Mouse (Mus musculus): Measurements from ENCODE around the gene AL607142.1. TPM values are rescaled to one million over a fixed set of nuclear protein-coding genes. Genes with fewer than 3 reads are reported as not detected.

Gene AL607142.1
- total RNA-seq, 4 experiments from 2014 or later = not detected

DNA sequence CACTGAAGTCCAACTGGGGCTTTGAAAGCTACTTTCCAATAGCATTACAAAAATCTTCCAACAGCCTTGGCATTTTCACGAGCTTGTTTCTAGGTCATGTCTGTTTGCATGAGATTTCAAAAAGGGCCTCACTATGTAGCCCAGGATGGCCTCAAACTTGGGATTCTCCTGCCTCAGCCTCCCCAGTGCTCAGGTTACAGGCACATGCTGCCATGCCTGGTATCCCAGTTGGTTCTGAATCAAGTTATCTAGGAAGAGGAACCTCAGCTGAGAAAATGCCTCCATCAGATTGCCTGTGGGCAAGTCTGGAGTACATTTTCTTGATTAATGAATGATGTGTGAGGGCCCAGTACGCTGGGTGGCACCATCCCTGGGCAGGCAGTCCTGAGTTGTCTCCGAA, 6.6 kb upstream of the AL607142.1 start:
- DNase-seq = no peak

DNA sequence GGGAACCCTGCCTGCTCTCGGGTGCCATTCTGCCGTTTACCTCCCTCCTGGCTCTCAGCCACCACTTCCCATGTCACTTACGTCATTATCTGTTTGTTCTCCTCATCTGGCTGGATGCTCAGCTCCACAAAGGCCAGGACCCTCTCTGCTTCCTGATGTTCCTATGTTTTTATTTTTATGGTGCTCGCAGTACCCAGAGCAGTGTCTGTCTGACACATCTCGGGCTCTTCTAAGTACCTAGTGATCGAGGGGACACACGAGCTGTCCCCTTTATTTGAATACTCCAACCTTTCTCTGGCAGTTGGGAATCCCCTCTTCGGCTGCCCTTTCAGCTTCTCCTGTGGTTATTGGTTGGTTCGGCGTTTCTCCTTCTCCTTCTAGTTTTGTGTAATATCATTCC, 6.0 kb upstream of the AL607142.1 start:
- DNase-seq = no peak

DNA sequence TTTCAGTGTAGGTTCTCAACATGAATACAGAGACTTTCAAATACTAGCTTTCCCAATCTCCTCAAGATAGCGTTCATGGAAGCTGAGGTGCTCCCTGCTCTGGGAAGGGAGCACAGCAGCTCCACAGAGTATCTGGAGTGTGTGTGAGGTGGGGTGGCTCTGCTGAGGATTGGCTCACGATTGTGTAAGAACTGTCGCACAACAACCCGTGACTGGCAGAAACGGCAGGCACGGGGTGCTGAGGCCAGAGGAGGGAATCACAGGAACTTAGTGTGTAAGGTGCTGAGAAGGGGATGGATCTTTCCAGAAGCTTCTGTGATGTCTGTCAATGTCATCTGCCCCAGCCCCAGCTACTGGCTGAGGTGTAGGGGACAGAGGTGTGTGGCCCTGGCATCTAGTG, 3.1 kb upstream of the AL607142.1 start:
- no peak for DNase-seq

DNA sequence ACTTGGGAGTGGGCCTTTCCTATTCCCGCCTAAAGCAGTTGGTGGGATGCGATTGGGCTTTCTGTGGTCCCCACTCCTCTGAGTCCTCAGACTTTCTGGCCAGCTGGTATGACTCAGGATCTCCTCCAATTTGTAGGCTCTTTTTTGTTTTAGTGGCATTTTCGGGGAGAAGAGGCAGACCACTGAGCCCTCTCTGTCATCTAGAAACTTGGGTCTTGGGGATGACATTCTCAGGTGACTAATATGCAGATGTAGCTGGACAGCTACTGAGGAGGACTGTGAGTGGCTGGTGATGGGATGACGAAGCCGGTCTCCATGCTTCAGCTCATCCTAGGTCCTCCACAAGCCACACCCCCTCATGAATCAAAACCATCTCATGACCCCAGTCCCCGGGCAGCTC, 2.6 kb upstream of the AL607142.1 start:
- no peak for DNase-seq

DNA sequence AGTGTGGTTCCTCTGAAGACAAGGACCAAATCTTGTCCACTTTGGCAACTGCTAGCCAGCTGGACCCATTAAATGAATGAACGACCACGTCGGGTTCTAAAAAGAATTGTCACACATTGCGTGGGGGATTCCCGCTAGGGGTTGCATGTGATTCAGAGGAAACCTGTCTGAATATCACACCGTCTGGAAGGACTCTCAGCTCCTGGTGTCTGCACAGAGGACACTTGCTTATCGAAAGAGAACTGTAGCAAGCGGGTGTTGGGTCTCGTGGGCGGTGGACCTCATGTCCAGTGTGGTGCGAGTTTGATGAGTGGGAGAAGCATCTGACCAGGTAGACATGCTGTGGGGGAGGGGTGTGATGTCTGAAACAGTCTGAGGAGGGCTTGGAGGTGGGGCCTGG, 2.0 kb upstream of the AL607142.1 start:
- DNase-seq = no peak

DNA sequence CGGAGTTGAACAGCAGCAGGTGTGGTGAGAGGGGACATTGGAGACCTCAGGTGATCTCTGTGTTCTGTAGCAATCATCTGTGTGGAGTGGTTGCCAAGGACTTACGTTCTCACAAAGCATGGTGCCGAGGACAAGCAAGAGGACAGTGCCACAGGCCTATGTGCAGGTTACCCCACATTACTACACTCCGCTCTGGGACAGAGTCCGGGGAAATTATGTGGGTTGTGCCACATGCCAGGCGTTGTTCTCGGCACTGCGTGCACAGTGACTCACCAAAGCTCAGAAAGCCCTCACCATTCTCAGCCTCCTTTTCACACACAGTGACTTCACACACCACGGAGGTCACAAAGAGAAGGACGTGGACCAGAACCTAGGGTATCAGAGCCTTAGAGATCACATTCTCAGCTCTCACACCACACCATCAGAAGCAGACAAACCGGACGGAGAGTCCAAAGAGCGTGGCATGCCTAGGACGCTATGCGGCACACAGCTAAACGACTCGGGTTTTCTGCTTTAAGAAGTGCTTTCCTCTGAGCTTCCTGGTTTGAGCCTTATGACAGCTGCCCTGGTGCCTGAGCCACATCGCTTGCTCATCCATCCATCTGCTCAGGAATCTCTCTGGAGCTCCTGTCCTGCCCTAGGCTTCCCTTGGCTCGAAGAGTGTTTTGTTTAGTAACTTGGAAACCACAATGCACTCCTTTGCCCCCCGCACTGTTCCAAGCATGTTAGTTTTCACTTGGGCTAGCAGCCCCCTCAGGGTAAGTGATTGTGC, 1.3 kb upstream of the AL607142.1 start:
- DNase-seq = no peak

DNA sequence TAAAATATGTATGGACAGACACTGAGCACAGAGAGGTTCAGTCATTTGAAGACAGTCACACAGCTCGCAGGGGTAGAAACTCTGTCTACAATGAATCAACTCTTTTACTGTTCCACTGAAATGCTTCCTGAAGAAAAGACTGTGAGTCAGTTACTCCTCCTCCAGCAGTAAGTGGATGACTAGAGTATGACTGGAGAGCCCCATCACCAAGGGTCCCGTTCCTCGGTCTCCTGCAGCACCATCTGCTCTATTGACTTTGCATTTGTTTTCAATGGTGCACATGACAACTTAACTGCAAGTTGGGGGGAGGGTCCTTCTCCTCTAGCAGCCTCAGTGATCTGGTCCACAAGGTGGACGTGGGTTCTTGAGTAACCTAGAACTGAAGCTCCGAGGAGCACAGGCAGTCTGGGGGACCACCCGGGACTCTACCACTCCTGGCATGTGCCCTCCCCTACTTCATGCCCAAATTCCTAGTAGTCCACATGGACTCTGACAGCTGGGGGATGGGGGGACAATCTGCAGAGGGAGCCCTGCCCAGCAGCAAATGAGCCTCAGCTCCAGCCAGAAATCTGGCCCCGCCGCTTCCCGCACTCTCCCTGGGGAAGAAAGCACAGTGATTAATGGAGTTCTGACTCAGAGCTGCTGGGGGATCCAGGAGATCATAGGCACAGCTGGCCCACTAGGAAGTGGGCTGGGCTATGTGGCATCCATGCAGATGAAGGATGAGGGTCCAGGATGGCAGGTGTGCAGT, 2.2 kb downstream of the AL607142.1 start:
- no peak for DNase-seq

DNA sequence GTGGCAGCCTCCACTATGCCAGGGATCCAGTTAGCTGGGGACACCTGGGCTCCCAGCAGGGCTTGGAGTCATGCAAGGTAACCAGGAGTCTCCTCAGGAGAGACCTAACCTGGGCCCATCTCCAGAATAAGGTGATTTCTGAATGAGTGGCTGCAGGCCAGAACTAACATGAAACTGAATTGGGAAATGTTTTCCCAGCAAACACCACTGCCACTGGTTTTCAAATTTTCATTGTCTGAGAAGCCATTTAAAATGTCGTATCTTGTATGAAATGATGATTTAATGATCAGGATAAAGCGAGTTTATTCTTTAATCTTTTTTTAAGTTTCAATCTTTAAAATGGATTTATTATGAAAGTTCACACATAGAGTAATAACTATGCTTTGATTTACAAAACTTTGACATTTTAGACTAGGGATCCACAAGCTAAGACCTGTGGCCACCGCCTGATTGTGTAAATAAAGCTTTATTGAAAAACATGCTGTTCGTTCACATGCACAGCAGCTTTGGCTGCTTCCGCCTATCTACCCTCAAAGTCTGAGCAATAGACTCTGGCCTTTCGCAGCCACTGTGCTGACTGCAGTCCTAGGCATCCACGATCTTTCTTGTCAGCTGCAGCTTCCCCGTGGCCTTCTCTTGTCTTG, 2.9 kb downstream of the AL607142.1 start:
- no peak for DNase-seq

DNA sequence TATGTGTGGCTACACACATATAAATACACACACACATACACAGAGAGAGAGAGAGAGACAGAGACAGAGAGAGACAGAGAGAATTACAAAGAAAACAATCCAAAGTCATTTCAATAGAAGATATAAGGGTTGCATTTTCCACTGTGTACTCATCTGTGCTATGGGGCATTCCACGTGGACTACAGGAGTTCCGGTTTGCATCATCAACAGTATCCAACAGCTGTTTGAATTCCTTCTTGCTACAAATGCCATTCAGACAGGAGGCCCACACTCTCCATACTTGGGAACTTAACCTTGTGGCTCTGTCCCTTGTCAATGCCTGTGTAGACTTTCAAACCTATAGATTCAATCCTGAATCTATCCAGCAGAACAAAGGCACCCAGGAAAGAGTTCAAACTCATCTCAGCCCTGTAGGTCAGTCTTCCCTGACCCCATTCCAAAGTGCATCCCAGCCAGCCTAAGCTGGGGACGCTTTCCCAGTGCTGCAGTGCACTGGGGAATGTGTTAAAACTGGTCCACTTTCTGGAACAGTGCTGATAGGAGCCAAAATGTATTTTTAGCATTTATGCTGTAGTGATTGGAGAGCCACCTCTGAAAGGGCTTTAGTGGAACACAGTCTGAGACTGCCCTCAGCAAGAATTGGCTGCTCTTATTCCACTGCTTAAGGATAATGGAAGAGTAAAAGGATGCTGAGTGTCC, 4.2 kb downstream of the AL607142.1 start:
- DNase-seq = no peak

DNA sequence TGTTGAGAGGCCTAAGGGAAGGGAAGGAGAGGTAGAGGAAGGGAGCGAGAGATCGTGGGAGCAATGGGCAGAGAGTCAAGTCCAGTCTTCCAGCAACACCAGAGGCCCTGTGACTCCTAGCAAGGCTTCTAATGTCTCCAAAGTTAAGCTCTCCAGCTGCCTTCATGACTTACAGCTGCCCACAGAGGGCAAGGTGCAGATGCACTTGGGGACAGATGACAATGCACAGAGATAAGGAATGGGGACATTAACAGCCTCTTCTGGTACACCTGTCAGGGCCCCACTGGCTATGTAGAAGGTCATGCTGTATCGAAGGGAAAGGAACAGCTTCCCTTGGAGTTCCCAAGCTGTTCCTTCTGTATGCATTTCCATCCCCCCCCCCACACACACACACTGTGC, 4.8 kb downstream of the AL607142.1 start:
- no peak for DNase-seq

DNA sequence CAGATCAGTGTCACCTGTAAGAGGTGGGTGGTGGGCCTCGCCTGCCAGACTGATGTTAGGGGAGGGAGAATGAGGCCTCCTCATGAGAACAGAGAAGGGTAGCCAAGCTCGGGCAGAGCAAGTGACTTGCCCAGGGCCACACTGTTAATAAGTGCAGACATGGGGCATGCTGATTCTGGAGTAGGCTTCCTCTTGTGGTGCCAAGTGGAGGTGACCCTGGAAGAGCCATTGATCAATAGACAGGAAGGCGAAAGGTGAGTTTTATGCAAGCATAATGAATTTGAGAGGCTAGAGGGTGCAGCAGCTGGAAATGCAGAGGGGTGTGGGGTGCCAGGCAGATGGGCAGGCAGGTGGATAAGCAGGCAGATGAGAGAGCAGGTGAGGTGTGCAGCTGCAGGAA, 6.6 kb downstream of the AL607142.1 start:
- DNase-seq = no peak

DNA sequence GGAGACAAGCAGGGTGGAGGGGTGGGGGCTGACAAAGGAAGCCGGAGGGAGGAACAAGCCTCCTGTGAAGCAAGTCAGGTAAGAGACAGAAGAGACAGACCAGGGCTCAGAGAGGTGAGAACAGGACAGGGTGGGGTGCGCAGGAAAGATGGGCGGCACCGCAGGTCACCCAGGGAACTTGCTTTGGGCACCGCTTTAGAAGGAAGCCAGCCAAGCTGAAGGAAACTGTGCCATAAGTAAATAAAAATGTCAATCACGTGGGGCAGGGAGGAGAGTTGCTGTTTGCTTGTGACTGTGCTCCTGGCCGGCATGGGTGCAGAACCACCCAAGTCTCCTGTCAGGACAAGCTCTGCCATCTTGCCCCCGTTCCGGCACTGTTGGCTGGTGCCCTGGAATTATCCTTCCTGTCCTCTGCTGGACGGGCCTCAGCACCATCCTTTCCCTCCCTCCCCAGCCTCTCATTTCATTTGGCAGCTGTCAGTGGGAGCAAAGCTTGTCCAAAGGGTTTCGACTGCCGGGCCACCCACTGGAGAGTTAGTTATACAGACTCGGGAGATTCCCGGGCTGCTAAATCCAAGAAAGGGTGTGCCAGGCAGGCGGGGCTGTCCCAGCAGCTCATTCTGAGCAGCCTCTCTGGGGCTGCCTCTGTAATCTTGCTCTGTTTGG, 7.2 kb downstream of the AL607142.1 start:
- no peak for DNase-seq

DNA sequence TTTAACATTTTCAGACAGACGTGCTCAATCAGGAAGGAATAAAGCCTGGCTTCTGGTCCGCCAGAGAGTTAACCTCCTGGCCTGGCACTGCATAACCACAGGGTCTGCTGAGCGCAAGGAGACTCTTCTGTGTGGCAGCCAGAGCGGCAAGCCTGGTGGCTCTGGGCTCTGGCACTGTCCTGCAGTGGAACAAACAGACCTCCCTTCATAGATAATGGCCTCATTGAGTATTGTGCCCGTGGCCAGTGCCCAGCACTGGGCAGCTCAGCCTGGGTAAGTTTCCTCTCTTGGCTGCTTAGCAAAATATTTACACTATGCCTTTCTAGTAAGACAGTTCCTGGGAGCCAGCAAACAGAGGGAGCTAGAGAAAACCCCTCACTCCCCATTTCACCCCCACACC, 9.3 kb downstream of the AL607142.1 start:
- no peak for DNase-seq

DNA sequence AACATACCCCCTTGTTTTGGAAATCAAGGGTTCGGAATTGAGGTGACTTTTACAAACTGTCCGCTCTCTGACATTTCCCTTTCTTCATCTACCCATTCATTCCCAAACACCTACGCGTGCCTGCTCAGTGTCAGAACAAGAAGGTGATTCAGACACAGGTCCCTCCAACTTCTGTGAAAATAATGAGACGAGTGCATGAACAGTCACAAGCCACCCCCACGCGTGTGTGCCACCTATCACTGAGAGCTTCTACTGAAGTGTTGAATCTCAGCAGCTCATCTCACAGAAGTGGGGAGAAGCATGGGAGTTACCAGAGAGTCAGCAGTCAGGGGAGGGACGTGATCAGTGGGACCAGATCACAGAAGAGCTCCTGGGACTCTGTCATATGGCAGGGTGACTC, 12.5 kb downstream of the AL607142.1 start:
- DNase-seq = no peak

DNA sequence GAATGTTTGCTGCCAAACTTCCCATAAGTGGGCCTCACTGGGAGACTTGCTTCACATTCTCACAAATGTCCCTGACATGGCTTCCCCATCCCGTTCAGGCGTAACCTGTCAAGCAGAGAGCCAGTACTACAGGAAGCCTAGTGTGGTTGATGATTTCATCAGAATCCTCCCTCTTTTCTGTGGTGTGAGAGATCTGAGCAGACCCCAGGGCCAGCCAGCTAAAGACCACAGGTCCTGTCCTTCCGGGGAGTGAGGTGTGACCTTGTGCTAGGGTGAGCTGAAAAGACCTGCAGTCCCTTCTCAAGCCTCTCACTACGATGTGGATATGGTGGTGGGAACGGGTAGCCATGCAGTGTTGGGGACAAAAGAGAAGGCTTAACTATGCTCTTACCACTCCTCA, 17.7 kb downstream of the AL607142.1 start:
- DNase-seq = no peak

DNA sequence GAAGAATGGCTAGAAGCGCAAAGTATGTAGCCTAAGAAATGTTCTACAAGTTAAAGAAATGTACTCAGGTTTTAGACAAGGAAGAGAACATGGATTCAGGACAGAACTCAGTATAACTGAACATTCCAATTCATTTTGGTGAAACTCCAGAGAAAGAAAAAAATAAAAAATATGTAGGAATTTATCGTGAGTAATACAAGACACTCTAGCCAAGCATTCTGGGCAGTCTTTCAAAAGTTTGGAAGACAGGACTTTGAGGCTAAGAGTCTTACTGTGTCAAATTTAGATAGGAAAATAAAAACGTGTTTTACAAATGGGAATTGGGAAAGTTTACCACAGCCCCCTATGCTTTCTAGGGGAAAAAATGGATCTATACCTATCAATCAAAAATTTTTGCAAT, 18.9 kb downstream of the AL607142.1 start:
- DNase-seq = no peak

DNA sequence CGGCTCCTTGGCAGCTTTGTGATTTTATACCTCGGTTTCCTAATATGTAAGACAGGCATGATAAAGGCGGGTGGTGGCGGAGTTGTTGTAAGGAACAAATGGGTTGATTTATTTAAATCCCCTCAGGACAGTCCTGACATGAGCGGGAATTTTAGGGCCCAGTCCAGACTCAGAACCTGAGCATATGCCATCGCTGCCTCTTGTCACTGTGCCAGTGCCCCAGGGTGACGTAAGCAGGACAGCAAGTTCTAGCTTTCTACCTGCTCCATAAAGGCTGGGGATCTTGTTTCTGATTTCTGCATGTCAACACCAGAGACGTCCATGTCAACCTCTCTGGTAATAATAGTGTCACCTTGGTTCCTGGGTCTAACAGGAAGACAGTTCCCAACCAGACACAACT, 24.7 kb downstream of the AL607142.1 start:
- no peak for DNase-seq

DNA sequence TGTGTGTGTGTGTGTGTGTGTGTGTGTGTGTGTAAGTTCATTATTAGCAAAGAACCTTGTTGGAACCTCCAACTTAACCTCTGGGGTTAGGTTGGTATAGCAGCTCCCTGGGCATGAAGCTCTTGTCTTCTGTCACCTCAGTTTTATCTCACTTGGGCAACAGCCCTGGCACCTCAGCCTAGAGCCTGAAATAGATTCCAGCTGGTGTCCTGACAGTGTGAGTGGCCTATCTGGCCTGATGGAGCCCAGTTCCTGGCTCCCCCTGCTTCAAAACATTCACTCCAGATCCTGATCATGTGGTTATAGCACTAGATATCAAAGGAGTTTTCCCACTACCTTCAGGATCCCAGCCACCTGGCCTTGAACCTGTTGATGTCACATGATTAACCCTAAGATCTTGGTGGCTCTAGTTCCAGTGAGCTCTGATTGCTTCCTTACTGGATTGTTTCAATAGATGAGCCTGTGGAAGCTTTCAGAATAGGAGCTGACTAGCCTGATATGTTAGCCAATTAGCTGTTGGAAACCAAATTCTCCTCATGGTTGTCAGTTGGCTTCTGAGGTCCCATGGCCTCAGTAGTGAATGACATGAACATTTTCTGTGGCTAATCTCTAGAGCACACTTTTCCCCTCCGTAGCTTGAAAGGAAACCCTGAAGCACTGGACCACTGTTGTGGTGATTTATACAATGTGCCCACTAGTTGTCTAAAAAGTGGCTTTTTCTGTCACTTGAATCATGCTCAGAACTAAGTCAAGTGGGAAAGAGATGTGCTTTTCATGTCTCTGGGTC, 27.4 kb downstream of the AL607142.1 start:
- no peak for DNase-seq

DNA sequence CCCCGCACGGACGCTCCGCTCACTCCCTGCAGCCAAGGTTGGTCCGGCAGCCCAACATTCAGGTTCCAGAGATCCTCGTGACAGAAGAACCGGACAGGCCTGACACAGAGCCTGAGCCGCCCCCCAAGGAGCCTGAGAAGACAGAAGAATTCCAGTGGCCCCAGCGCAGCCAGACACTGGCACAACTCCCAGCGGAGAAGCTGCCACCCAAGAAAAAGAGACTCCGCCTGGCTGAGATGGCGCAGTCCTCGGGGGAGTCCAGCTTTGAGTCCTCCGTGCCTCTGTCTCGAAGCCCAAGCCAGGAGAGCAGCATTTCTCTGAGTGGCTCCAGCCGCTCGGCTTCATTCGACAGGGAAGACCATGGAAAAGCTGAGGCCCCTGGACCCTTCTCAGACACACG, 32.1 kb downstream of the AL607142.1 start:
- DNase-seq = no peak

DNA sequence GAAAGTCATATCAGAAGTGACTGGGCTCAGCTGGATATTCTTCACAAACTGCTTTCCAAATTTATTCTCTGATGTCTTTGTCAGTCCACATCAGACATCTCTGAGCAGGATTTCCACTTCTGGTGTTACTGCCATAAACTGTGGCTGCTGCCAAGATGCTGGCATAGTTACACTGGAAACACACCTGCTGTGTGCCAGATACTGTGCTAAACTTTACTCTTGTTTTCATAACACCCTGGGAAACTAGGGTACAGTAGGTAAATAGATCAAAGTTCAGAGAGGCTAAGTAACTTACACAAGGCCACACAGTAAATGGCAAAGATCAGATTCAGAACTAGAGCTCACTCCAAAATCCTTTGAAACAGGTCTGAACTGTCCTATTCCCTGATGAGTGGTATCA, 36.4 kb downstream of the AL607142.1 start:
- DNase-seq = no peak

DNA sequence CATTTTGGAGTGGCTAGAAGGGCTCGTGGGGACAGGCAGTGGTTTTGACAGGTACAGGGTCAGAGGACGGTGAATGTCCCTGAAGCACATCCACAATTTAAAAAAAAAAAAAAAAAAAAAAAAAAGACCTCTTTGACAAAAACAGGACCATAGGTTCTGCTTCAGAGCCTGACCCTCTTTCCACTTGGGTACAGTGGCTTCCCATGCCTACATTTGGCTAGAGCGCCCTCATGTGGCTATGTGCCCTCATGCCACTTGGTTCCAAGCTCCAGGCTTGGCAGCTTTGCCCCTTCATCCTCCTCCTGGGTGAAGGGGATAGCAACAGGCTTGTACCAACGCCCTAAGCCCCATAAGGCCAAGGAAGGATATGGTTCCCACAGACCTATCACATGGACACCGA, 39.8 kb downstream of the AL607142.1 start:
- DNase-seq = peak; percentile 28

DNA sequence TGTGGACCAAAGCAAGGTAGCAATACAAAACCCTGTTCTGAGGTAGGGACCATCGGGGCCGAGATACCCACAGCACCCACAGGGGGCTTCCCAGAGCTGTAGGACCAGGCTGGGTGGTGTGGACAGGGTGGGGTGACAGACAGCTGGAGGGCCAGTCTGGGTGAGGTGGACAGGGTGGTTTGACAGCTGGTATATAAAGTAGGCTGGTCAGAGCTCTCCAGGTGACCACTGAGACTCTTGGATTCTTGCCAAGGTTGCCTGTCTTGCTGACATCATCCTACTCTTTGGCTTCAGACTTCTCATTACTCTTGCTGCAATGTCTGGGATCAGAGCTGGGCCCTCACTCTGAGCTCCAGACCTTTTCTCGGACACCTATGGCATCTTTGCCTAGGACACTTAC, 41.6 kb downstream of the AL607142.1 start:
- no peak for DNase-seq

All from adrenal gland, adult 8-10 months (tissue).